Mouse (Mus musculus) heart, adult 2 months (tissue): ENCODE measurements around the gene Tmem170b. TPM values are rescaled to one million over a fixed set of nuclear protein-coding genes. Genes with fewer than 3 reads are reported as not detected.

Experiments
- DNase-seq, 2 experiments: peaks; one replicate each; pipeline ENCODE4 v3.0.0; 2021
- H3K27ac ChIP-seq: fragments of 200-600 bp; 2 replicates; pipeline ENCODE4 v1.8.1; 2022
- H3K27me3 ChIP-seq: fragments of 200-500 bp; 2 replicates; pipeline ENCODE4 v1.6.1; 2012; ENCODE audit warnings: mild to moderate bottlenecking, low read length, inconsistent platforms, mixed read lengths; ENCODE audit not compliant: control insufficient read depth, insufficient read depth
- H3K36me3 ChIP-seq: fragments of 200-500 bp; 2 replicates; pipeline ENCODE4 v1.6.1; 2012; ENCODE audit warnings: low read length, inconsistent platforms; ENCODE audit not compliant: control insufficient read depth, insufficient read depth
- H3K4me1 ChIP-seq: fragments of 200-500 bp; 2 replicates; pipeline ENCODE4 v1.6.1; 2011; ENCODE audit warnings: low read length; ENCODE audit not compliant: control insufficient read depth, insufficient read depth
- H3K4me3 ChIP-seq: fragments of 200-600 bp; 2 replicates; pipeline ENCODE4 v1.8.1; 2022
- H3K79me2 ChIP-seq: fragments of 200-500 bp; replicated peaks from 2 replicates; pipeline ENCODE4 v1.6.1; 2012; ENCODE audit warnings: mild to moderate bottlenecking, inconsistent platforms, low read length, moderate library complexity, mixed read lengths; ENCODE audit not compliant: control insufficient read depth, insufficient read depth
- H3K9ac ChIP-seq: fragments of 200-500 bp; 2 replicates; pipeline ENCODE4 v1.6.1; 2012; ENCODE audit warnings: low read depth, mild to moderate bottlenecking, control low read depth, inconsistent platforms, low read length, mixed read lengths
- CTCF ChIP-seq: fragments of 200-600 bp; IDR thresholded peaks from 2 replicates; pipeline ENCODE4 v1.8.1; 2022; ENCODE audit warnings: antibody characterized with exemption, mild to moderate bottlenecking, moderate library complexity
- EP300 ChIP-seq: fragments of 200-500 bp; IDR thresholded peaks from 2 replicates; pipeline ENCODE4 v1.6.1; 2011; ENCODE audit warnings: low read depth, low read length, control low read depth; ENCODE audit not compliant: insufficient read depth
- POLR2A ChIP-seq: fragments of 200-500 bp; IDR thresholded peaks from 2 replicates; pipeline ENCODE4 v1.6.1; 2011; ENCODE audit warnings: mild to moderate bottlenecking, low read depth, low read length, control low read depth; ENCODE audit not compliant: insufficient read depth
- WGBS: fragments of 180-500 bp; shearing (Covaris S2); methylation state at CpG from one replicate; pipeline ENCODE4 v1.1.7; 2018; 5-methylcytosine and 5-hydroxymethylcytosine counted together
- intact Hi-C: fragments of 180-260 bp; cut with DNase I; formaldehyde crosslinking; loops from one replicate; pipeline ENCODE4 v1.15.1; 2025
- polyA plus RNA-seq: library from polyadenylated mRNA; depleted of rRNA; stranded (reverse); fragments of >200 nt; gene quantifications from 2 replicates; pipeline ENCODE4 v1.2.3, GENCODE M21; 2012; rRNA removed
- total RNA-seq, 2 experiments: library from RNA; stranded (reverse); gene quantifications; 2 replicates each; pipeline ENCODE4 v1.2.3; 2021

Tmem170b gene
- total and polyA plus RNA-seq, 3 experiments: 3.6 to 27.1 (median 22.0) TPM

DNA sequence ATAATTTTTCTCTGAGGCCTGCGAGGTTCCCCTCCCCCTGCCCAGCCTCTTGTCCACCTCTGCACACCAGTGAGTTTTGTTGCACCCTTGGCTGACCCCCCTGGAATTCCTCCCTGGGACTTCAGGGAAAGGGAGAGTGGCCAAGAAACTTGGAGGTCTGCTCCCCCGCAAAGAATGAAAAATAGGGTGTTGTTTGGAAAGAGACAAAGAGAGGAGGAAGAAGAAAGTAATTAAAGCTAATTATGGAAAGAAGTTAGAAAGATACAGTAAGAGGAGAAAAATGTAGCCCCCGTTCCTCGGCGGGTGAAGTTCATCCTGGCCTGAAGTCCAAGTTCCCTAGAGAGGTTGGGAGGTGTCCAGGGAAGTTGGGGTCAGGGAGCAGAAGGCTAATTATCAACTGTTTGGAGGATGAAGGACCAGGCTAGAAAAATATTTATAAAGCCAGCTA lies 83.9 kb downstream of the Tmem170b start:
- no peaks in the 10 kb centered on the region for H3K27me3 ChIP-seq
- H3K79me2 ChIP-seq: no peaks in the 10 kb centered on the region
- WGBS: 32% methylated on average over 5 of the region's 5 CpGs
- H3K4me1 ChIP-seq: no peaks in the 10 kb centered on the region; the same call in 1 of the 2 replicates
- no peak for DNase-seq
- H3K4me3 ChIP-seq: no peak overlapping the region
- H3K9ac ChIP-seq: no peak overlapping the region
- no peak overlapping the region for H3K27ac ChIP-seq
- TF ChIP-seq EP300: no peak
- no peak for TF ChIP-seq CTCF
- TF ChIP-seq POLR2A: no peak
- no peaks in the 10 kb centered on the region for H3K36me3 ChIP-seq
- intact Hi-C loops: no loop called here

Other genes starting within 250 kb of the Tmem170b start
- gene Nedd9, start 118.5 kb upstream of the Tmem170b start, total RNA-seq: 10 to 100 TPM; 26.7 to 28.9 TPM
- 15.2 and 24.7 TPM in 2 replicates for gene Nedd9, start 118.5 kb upstream of the Tmem170b start, polyA plus RNA-seq
- gene Adtrp, start 241.8 kb downstream of the Tmem170b start, total RNA-seq: 1 to 10 TPM in 1 of 2 experiments, under 1 TPM in 1; 0.64 to 2.3 TPM
- gene Adtrp, start 241.8 kb downstream of the Tmem170b start, polyA plus RNA-seq: 4.2 and 4.7 TPM in 2 replicates